Mouse (Mus musculus): Measurements from ENCODE around the gene Nicn1. TPM values are rescaled to one million over a fixed set of nuclear protein-coding genes. Genes with fewer than 3 reads are reported as not detected.

The Nicn1 gene
- total RNA-seq (2014; rRNA removed; ENCODE audit: low replicate concordance) (12.9 and 22.4 TPM in 2 replicates), polyA plus RNA-seq (2015; fragmentation: Nextera tagmentation; extraction: Ambion mirVana) (20.5 and 20.9 TPM in 2 replicates)

DNA sequence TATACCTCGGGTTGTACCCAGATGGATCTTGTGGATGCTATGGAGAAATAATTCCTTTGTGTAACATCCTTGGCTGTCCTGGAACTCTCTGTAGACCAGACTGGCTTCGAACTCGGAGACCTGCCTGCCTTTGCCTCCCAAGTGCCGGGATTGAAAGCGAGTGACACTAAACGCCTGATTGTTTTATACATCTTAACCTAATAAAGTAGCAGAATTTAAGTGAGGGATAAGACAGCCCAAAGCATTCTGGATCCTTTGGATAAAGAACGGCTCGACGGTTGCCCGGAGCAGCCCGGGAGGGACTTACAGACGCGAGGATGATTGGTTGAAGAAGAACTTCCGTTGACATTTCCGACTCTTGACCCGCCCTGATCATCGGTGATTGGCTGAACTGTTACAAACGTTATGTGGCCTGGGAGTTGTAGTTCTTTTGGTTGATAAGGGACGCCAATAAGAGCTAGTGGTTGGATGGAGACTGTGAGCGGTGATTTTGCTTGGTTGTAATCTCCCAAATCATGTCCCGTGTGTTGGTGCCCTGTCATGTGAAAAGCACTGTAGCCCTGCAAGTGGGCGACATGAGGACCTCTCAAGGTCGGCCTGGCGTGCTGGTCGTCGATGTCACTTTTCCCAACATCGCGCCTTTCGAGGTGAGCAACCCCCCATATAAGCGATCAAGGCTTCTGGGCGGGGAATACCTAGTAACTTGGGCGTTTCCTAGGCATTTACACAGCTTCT is at the start of gene Nicn1:
Gene Nicn1 (plus strand): TSS at position 414 of the 735 bp plus-strand sequence.
- TF ChIP-seq CTCF (IDR thresholded peaks at IDR 0.05; ENCODE audit: low read depth) (no peak), EP300 (IDR thresholded peaks at IDR 0.05; ENCODE audit: low read depth) (no peak)
- Histone ChIP-seq H3K4me3 (ENCODE audit: low read depth, low read length) (peak within 1 kb of the TSS; percentile 57), H3K4me2 (ENCODE audit: low read depth, low read length) (peak within 1 kb of the TSS; percentile 75), H3K9me3 (replicated peaks; ENCODE audit: control insufficient read depth, low read length) (no peaks in the 10 kb centered on the region), H3K27ac (ENCODE audit: low read depth) (peak within 1 kb of the TSS; percentile 67), H3K27me3 (ENCODE audit: control insufficient read depth, insufficient read depth, low read length) (no peaks in the 10 kb centered on the region), H3K9ac (replicated peaks; ENCODE audit: low read depth, low read length) (peak within 1 kb of the TSS; percentile 44; the same call in 1 of the 2 replicates), H3K36me3 (replicated peaks; ENCODE audit: control insufficient read depth, insufficient read depth, low read length) (0 out of 2 replicates have a peak, but pooled peaks cover 17% of the 10 kb centered on the region), H3K4me1 (ENCODE audit: control insufficient read depth, insufficient read depth) (peaks cover 6% of the 10 kb centered on the region; the same call in 1 of the 2 replicates)
- 1% methylated on average over 32 of the region's 32 CpGs for WGBS
- peak; percentile 99 for ATAC-seq (ENCODE audit: insufficient read depth, low read depth)
- peak; percentile 99 for DNase-seq (ENCODE audit: low spot score)

- Histone ChIP-seq H3K27me3 (ENCODE audit: control insufficient read depth, insufficient read depth, low read length) (no peaks in the 10 kb centered on the region), H3K9me3 (replicated peaks; ENCODE audit: control insufficient read depth, low read length) (no peaks in the 10 kb centered on the region), H3K4me2 (ENCODE audit: low read depth, low read length) (no peak overlapping the region), H3K4me3 (ENCODE audit: low read depth, low read length) (no peak overlapping the region), H3K36me3 (replicated peaks; ENCODE audit: control insufficient read depth, insufficient read depth, low read length) (peaks cover 13% of the 10 kb centered on the region), H3K9ac (replicated peaks; ENCODE audit: low read depth, low read length) (no peak overlapping the region), H3K27ac (ENCODE audit: low read depth) (no peak overlapping the region), H3K4me1 (ENCODE audit: control insufficient read depth, insufficient read depth) (peaks cover 6% of the 10 kb centered on the region)
- ATAC-seq (ENCODE audit: insufficient read depth, low read depth) (no peak), DNase-seq (ENCODE audit: low spot score) (no peak)
- TF ChIP-seq EP300 (IDR thresholded peaks at IDR 0.05; ENCODE audit: low read depth) (no peak), CTCF (IDR thresholded peaks at IDR 0.05; ENCODE audit: low read depth) (no peak)
- WGBS = 81% methylated on average over 3 of the region's 3 CpGs
These were observed 45.7 kb upstream of the Nicn1 start for GRCm38 (mm10) chr9:108244540-108244939.

- DNase-seq (ENCODE audit: low spot score) (no peak), ATAC-seq (ENCODE audit: insufficient read depth, low read depth) (no peak)
- no peaks in the 10 kb centered on the region for H3K27me3 ChIP-seq (ENCODE audit: control insufficient read depth, insufficient read depth, low read length)
- peaks cover 11% of the 10 kb centered on the region for H3K4me1 ChIP-seq (ENCODE audit: control insufficient read depth, insufficient read depth)
- H3K4me3 ChIP-seq (ENCODE audit: low read depth, low read length) = no peak overlapping the region
- H3K9me3 ChIP-seq (replicated peaks; ENCODE audit: control insufficient read depth, low read length) = no peaks in the 10 kb centered on the region
- no peak overlapping the region for H3K9ac ChIP-seq (replicated peaks; ENCODE audit: low read depth, low read length)
- no peak overlapping the region for H3K4me2 ChIP-seq (ENCODE audit: low read depth, low read length)
- 54% methylated on average over 3 of the region's 3 CpGs for WGBS
- H3K36me3 ChIP-seq (replicated peaks; ENCODE audit: control insufficient read depth, insufficient read depth, low read length) = peaks cover 14% of the 10 kb centered on the region
- peak; percentile 57 for TF ChIP-seq CTCF (IDR thresholded peaks at IDR 0.05; ENCODE audit: low read depth)
- TF ChIP-seq EP300 (IDR thresholded peaks at IDR 0.05; ENCODE audit: low read depth) = no peak
- no peak overlapping the region for H3K27ac ChIP-seq (ENCODE audit: low read depth)
These were observed 45.2 kb upstream of the Nicn1 start for GRCm38 (mm10) chr9:108244984-108245383.

GRCm38 (mm10) chr9:108248957-108249356 is 41.3 kb upstream of the Nicn1 start:
- WGBS = 57% methylated on average over 5 of the region's 5 CpGs
- peaks cover 38% of the 10 kb centered on the region for H3K36me3 ChIP-seq (replicated peaks; ENCODE audit: control insufficient read depth, insufficient read depth, low read length)
- H3K4me1 ChIP-seq (ENCODE audit: control insufficient read depth, insufficient read depth) = peaks cover 11% of the 10 kb centered on the region
- H3K9me3 ChIP-seq (replicated peaks; ENCODE audit: control insufficient read depth, low read length) = no peaks in the 10 kb centered on the region
- ATAC-seq (ENCODE audit: insufficient read depth, low read depth) (no peak), DNase-seq (ENCODE audit: low spot score) (no peak)
- H3K27me3 ChIP-seq (ENCODE audit: control insufficient read depth, insufficient read depth, low read length) = no peaks in the 10 kb centered on the region
- no peak overlapping the region for H3K4me3 ChIP-seq (ENCODE audit: low read depth, low read length)
- no peak for TF ChIP-seq EP300 (IDR thresholded peaks at IDR 0.05; ENCODE audit: low read depth)
- TF ChIP-seq CTCF (IDR thresholded peaks at IDR 0.05; ENCODE audit: low read depth) = no peak
- no peak overlapping the region for H3K4me2 ChIP-seq (ENCODE audit: low read depth, low read length)
- H3K27ac ChIP-seq (ENCODE audit: low read depth) = 0 out of 2 replicates have a peak overlapping the region, but pooled peaks have one; percentile 20
- H3K9ac ChIP-seq (replicated peaks; ENCODE audit: low read depth, low read length) = no peak overlapping the region

DNA sequence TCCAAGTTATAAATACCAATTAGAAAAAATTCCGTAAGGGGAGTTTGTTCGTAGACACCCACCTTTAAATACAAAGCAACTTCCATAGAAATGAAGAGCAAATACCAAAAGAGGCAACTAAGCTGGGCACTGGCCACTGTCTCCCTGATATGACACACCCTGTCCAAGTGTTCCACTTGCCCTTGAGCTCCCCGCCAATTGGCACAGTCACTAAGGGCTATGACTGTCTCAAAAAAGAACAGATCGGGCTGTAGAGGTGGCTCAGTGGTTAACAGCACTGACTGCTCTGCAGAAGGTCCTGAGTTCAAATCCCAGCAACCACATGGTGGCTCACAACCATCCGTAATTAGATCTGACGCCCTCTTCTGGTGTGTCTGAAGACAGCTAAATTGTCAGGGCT is 38.4 kb upstream of the Nicn1 start:
- Histone ChIP-seq H3K9me3 (replicated peaks; ENCODE audit: control insufficient read depth, low read length) (no peaks in the 10 kb centered on the region), H3K27me3 (ENCODE audit: control insufficient read depth, insufficient read depth, low read length) (no peaks in the 10 kb centered on the region), H3K9ac (replicated peaks; ENCODE audit: low read depth, low read length) (no peak overlapping the region), H3K4me1 (ENCODE audit: control insufficient read depth, insufficient read depth) (peaks cover 11% of the 10 kb centered on the region), H3K36me3 (replicated peaks; ENCODE audit: control insufficient read depth, insufficient read depth, low read length) (peaks cover 28% of the 10 kb centered on the region), H3K27ac (ENCODE audit: low read depth) (0 out of 2 replicates have a peak overlapping the region, but pooled peaks have one; percentile 20), H3K4me3 (ENCODE audit: low read depth, low read length) (no peak overlapping the region), H3K4me2 (ENCODE audit: low read depth, low read length) (no peak overlapping the region)
- 70% methylated on average over 6 of the region's 6 CpGs for WGBS
- DNase-seq (ENCODE audit: low spot score) (no peak), ATAC-seq (ENCODE audit: insufficient read depth, low read depth) (peak; percentile 72; the same call in 1 of the 2 replicates)
- TF ChIP-seq EP300 (IDR thresholded peaks at IDR 0.05; ENCODE audit: low read depth) (no peak), CTCF (IDR thresholded peaks at IDR 0.05; ENCODE audit: low read depth) (no peak)
